Mouse (Mus musculus) midbrain, embryonic 16.5 days (tissue): ENCODE data around the gene Slc26a10. TPM values are rescaled to one million over a fixed set of nuclear protein-coding genes. Genes with fewer than 3 reads are reported as not detected.
"Not testable (repeated sequence)": the region's sequence is repeated elsewhere in the genome, so short reads cannot be mapped to it uniquely, and the experiment has no call there.

ENCODE experiments used
- ATAC-seq: fragments of 200-750 bp; cut with Nextera tagmentation; 2 replicates; pipeline ENCODE4 v1.8.0; 2017; ENCODE audit warnings: moderate TSS enrichment
- H3K27ac ChIP-seq: fragments of 300-500 bp; sonication (generic); 2 replicates; pipeline ENCODE4 v1.5.1; 2014; ENCODE audit warnings: mild to moderate bottlenecking, low read length, mixed read lengths
- H3K27me3 ChIP-seq: fragments of 300-500 bp; sonication (generic); 2 replicates; pipeline ENCODE4 v1.6.1; 2014; ENCODE audit warnings: low read depth, low read length, mixed read lengths; ENCODE audit not compliant: control insufficient read depth, insufficient read depth
- H3K36me3 ChIP-seq: fragments of 300-500 bp; sonication (generic); 2 replicates; pipeline ENCODE4 v1.6.1; 2014; ENCODE audit warnings: mild to moderate bottlenecking, low read length, moderate library complexity, mixed read lengths; ENCODE audit not compliant: control insufficient read depth, insufficient read depth
- H3K4me1 ChIP-seq: fragments of 300-500 bp; sonication (generic); 2 replicates; pipeline ENCODE4 v1.6.1; 2014; ENCODE audit warnings: mild to moderate bottlenecking, low read length, mixed read lengths; ENCODE audit not compliant: control insufficient read depth, insufficient read depth
- H3K4me2 ChIP-seq: fragments of 300-500 bp; sonication (generic); 2 replicates; pipeline ENCODE4 v1.6.1; 2014; ENCODE audit warnings: mild to moderate bottlenecking, low read length, mixed read lengths
- H3K4me3 ChIP-seq: fragments of 300-500 bp; sonication (generic); 2 replicates; pipeline ENCODE4 v1.5.1; 2014; ENCODE audit warnings: low read depth, mild to moderate bottlenecking, low read length, moderate library complexity, mixed read lengths
- H3K9ac ChIP-seq: fragments of 300-500 bp; sonication (generic); 2 replicates; pipeline ENCODE4 v1.6.1; 2014; ENCODE audit warnings: low read depth, low read length, mixed read lengths
- H3K9me3 ChIP-seq: fragments of 300-500 bp; sonication (generic); replicated peaks from 2 replicates; pipeline ENCODE4 v1.6.1; 2014; ENCODE audit warnings: mild to moderate bottlenecking, low read length, mixed read lengths; ENCODE audit not compliant: control insufficient read depth, poor library complexity, severe bottlenecking
- WGBS: fragments of 180-500 bp; shearing (Covaris S2); extraction: QIAGEN DNeasy Blood & Tissue Kit; methylation state at CpG from one replicate; pipeline ENCODE4 v1.1.7; 2014; 5-methylcytosine and 5-hydroxymethylcytosine counted together
- polyA plus RNA-seq: library from polyadenylated mRNA; unstranded; fragments of >200 nt; fragmentation: Nextera tagmentation; extraction: Ambion mirVana; gene quantifications from 2 replicates; pipeline ENCODE4 v1.2.1, GENCODE M21; 2015

The Slc26a10 gene
- polyA plus RNA-seq, 1 experiment from 2014 or later: 1.2 TPM

DNA sequence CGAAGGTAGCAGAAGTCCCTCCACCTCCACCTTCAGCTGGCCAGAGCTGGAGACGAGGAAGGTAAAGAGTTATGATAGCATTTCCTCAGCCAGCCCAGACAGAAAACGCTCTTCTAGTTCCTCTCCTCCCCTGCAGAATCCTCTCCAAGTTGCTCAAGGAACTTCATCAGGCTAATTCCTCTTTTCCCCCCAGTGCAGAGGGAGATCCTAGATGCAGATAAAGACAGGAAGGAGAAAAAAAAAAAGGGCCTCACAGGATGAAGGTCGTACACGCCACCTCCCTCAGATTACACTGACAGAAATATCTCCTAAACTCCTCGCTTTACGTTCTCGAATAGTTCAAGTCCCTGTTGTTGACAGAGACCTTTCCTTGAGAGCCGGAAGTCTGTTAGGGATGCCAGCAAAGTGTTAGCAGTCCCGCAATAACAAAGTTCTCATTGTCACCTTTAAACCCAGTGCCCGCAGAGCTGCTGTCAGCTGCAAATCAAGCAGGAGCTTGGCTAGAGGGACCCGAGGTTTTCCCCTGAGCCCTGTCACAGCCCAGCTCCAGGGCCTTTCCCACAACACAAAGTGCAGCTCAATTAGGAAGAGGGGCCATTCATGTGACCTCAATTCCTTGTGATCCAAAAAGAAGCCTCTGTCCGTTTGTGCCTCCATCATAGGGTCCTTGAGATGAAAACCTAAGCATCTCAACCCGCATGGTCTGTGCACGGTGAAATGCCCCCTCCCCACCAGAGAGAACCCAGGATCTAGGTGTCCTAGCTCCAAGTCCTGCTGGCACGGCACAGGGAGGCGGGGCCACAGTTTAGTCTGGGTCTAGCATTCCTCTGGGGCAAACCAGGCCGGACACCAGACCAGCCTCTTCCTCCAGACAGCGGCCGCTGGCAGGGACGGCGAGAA lies 14.2 kb upstream of the Slc26a10 start:
- ATAC-seq: peak; percentile 54
- 22% methylated on average over 22 of the region's 22 CpGs for WGBS
- no peaks in the 10 kb centered on the region for H3K27me3 ChIP-seq
- peak overlapping the region; percentile 78 for H3K4me3 ChIP-seq
- peak overlapping the region; percentile 90 for H3K4me2 ChIP-seq
- H3K27ac ChIP-seq: peak overlapping the region; percentile 91
- no peaks in the 10 kb centered on the region for H3K9me3 ChIP-seq
- peaks cover 29% of the 10 kb centered on the region for H3K36me3 ChIP-seq
- peak overlapping the region; percentile 98 for H3K9ac ChIP-seq
- peaks cover 16% of the 10 kb centered on the region for H3K4me1 ChIP-seq

DNA sequence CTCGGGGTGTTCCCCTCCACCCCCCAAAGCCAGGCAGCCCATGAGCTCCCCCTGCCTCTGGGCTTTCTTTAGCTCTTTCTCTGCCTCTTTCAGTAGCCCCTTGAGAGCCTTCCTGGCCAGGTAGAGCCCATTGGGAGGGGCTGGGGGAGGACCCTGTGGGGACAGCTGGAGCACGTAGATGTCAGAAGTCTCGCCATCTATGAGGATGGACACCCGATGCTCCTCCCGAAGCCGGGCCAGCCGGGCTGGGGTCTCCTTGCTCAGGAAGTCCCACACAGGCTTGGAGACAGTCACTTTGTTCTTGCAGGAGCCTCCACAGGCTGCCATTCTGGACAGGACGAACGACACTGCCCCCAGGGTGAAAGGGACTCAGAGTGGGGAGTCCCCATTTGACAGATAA lies 12.6 kb upstream of the Slc26a10 start:
- 76% methylated on average over 9 of the region's 9 CpGs for WGBS
- H3K9ac ChIP-seq: no peak overlapping the region
- H3K27ac ChIP-seq: no peak overlapping the region
- no peaks in the 10 kb centered on the region for H3K27me3 ChIP-seq
- H3K9me3 ChIP-seq: no peaks in the 10 kb centered on the region
- no peak overlapping the region for H3K4me2 ChIP-seq
- H3K36me3 ChIP-seq: peaks cover 17% of the 10 kb centered on the region
- peaks cover 27% of the 10 kb centered on the region for H3K4me1 ChIP-seq
- ATAC-seq: no peak
- no peak overlapping the region for H3K4me3 ChIP-seq

DNA sequence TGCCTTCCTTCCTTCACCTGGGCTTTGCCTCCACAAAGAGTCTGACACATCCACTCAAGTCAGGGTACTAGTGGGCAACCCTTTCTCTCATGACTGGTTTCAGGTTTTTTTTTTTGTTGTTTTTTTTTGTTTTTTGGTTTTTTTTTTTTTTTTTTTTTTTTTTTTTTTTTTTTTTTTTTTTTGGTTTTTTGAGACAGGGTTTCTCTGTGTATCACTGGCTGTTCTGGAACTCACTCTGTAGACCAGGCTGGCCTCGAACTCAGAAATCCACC lies 11.5 kb upstream of the Slc26a10 start:
- H3K9ac ChIP-seq, H3K27me3 ChIP-seq, H3K27ac ChIP-seq, ATAC-seq, H3K9me3 ChIP-seq, H3K4me2 ChIP-seq, H3K4me3 ChIP-seq: not testable (repeated sequence)
- 88% methylated on average over 1 of the region's 1 CpGs for WGBS
- H3K4me1 ChIP-seq: peaks cover 33% of the 10 kb centered on the region
- peaks cover 14% of the 10 kb centered on the region for H3K36me3 ChIP-seq

DNA sequence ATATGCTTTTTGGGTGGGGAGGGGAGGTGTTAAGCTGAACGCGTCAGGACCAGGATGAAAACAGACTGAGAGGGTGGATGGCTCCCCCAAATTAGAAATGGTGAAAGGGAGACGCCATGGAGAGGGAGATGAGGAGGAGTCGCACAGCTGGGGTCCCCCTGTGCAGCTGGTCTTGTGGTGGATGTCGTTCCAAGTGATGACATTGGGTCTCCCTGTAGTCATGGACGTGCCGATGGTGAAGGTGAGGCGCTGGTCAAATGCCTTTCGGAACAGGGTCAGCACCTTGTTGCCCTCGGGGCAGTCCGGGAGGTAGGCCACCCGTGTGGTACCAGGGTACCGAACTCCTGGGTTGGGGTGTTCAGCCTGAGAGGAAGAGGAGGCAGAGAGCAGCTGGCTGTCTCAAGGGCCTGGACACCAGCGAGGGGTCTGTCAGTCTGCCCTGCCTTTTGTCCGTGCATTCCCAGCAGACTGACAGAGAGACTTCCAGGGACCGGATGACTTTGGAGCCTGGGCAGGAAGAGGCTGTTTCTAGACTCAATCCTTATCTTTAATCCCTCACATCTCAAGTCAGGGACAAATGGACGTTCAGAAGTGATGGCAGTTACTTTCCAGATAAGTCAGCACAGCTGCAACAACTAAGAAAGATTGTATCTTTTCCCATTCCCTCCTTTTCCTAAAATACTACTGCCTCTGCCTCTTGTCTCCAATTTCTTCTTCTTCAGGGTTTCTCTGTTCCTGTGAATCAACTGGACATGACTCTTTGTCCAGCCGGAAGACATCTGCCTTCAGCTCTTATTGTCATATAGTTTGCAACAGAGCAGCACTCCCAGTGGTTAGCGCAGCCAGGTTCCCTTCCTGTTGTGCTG lies 11.0 kb upstream of the Slc26a10 start:
- Histone ChIP-seq H3K4me3 (no peak overlapping the region), H3K4me2 (no peak overlapping the region), H3K27me3 (no peaks in the 10 kb centered on the region), H3K9ac (no peak overlapping the region), H3K36me3 (peaks cover 14% of the 10 kb centered on the region), H3K9me3 (no peaks in the 10 kb centered on the region), H3K4me1 (peaks cover 29% of the 10 kb centered on the region), H3K27ac (no peak overlapping the region)
- ATAC-seq: no peak
- 74% methylated on average over 19 of the region's 19 CpGs for WGBS

DNA sequence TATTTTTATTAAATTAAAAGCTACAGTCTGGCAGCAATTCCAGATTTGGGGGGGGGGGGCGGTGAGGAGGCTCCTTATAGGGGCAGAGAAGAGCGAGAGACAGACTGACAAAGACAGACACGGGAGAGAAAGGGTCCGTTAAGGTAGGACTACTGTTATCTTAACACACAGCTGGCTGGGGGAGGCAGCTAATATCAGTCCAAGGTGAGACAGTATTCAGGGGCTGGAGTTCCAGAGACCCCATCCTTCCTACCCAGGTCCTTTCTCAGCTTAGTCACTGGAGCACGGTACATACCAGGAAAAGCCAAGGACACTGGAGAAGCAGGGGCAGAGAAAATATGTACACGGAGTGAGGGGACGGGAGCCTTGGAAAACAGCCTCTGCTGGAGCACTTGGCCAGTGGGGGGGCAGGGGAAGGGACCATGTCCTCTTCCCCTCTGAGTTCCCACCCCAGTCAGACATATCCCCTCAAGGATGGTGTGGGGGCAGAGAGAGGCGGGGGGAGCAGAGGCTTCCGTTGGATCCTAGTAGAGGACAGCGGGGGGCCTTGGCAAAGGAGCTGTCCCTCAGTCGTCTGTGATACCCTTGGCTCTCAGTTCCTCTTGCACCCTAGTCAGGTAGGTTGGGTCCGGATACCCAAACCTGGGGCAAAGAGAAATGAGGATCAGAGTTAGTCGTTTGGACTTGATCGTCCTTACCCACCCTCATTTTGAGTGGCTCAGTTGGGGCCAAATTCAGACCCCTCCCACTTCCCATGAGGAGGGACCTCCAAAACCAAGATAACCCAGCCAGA lies 10.1 kb upstream of the Slc26a10 start:
- no peak for ATAC-seq
- H3K36me3 ChIP-seq: peaks cover 14% of the 10 kb centered on the region
- no peaks in the 10 kb centered on the region for H3K9me3 ChIP-seq
- no peak overlapping the region for H3K9ac ChIP-seq
- no peaks in the 10 kb centered on the region for H3K27me3 ChIP-seq
- H3K27ac ChIP-seq: no peak overlapping the region
- H3K4me3 ChIP-seq: no peak overlapping the region
- WGBS: 36% methylated on average over 14 of the region's 14 CpGs
- no peak overlapping the region for H3K4me2 ChIP-seq
- peaks cover 26% of the 10 kb centered on the region for H3K4me1 ChIP-seq

DNA sequence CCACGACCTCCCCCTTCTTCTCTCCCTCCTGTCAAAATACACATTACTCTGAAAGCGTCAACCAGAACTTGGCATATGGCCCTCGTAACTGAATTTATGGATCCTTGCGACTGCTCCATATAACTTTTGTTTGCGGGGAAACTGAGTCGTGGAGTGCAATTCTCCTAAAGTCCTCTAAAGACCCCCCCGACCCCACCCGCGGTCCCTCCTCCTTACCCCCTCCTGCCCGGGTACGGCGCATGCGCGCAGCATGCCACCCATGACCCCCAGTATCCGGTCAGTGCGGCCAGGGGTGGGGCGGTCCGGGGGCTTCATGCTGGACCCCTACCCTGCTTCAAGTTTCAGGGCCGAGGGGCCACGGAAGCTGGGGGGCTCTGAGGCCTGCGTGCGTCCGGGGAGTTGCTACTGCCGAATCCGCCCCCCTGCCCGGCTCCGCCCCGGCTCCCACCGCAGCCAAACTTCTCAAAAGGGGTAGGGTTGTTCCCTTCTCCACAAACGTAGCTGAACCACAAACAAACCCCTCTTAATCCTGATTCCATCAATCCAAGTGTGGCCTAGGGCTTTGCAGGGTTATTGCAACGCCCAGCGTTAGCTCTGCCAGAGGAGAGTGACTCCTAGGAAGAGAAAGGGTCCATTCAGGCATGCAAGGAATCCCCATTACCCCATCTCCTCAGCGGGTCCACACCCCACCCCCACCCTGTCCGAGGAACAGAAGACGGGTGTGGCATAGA lies 9.4 kb upstream of the Slc26a10 start, which contains the start of gene Arhgef25:
TSS of gene Arhgef25 (minus strand) at position 433 of the 731 bp plus-strand sequence.
- Histone ChIP-seq H3K27me3 (no peaks in the 10 kb centered on the region), H3K4me2 (peak within 1 kb of the TSS; percentile 93), H3K36me3 (peaks cover 14% of the 10 kb centered on the region), H3K27ac (peak within 1 kb of the TSS; percentile 58; the same call in 1 of the 2 replicates), H3K9me3 (no peaks in the 10 kb centered on the region), H3K4me1 (peaks cover 25% of the 10 kb centered on the region), H3K4me3 (peak within 1 kb of the TSS; percentile 67), H3K9ac (peak within 1 kb of the TSS; percentile 86)
- ATAC-seq: no peak
- WGBS: 5% methylated on average over 34 of the region's 35 CpGs

DNA sequence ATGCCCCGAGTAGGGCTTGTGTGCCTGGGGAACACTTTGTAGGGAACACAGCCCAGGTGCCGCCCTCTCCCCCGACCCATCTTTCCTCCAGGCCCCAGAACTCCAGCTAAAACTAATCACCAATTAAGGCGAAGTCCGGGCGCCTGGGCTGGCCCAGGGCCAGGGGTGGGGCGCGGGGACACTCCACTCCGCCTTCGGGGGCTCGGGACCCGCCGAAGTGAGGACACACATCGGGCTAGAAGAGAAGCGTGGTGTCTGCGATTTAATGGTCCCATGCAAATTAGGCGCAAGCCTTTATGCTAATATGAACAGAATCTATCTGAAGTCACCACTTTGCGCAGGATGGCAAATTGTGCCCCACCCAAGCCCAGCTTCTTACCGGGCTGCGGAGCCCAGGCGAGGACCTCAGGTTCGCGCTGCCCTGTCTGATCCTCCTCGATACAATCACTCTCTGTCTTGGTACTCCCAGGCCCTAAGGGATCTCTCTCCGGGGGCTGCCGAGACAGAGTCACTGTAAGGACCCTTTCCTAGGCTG lies 8.7 kb upstream of the Slc26a10 start:
- Histone ChIP-seq H3K27ac (peak overlapping the region; percentile 58; the same call in 1 of the 2 replicates), H3K9ac (peak overlapping the region; percentile 86), H3K4me3 (peak overlapping the region; percentile 67), H3K9me3 (no peaks in the 10 kb centered on the region), H3K4me2 (peak overlapping the region; percentile 93), H3K36me3 (peaks cover 14% of the 10 kb centered on the region), H3K27me3 (no peaks in the 10 kb centered on the region), H3K4me1 (peaks cover 18% of the 10 kb centered on the region)
- peak; percentile 8; the same call in 1 of the 2 replicates for ATAC-seq
- under 1% methylated on average over 26 of the region's 26 CpGs for WGBS
